Mouse (Mus musculus) thymus, adult 2 months (tissue): ENCODE measurements around the gene Scimp.

ENCODE experiments used
- CTCF ChIP-seq: fragments of 200-500 bp; IDR thresholded peaks from 2 replicates; pipeline ENCODE4 v1.5.1; 2012; ENCODE audit warnings: mild to moderate bottlenecking, control low read depth, low read length, moderate library complexity, borderline replicate concordance; ENCODE audit not compliant: control insufficient read depth, poor library complexity, insufficient read depth; ENCODE audit errors: extremely low read depth
- POLR2A ChIP-seq: fragments of 200-500 bp; IDR thresholded peaks from 2 replicates; pipeline ENCODE4 v1.6.1; 2012; ENCODE audit warnings: mild to moderate bottlenecking, low read length, control low read depth, moderate library complexity; ENCODE audit not compliant: control insufficient read depth, poor library complexity, insufficient read depth; ENCODE audit errors: extremely low read depth

DNA sequence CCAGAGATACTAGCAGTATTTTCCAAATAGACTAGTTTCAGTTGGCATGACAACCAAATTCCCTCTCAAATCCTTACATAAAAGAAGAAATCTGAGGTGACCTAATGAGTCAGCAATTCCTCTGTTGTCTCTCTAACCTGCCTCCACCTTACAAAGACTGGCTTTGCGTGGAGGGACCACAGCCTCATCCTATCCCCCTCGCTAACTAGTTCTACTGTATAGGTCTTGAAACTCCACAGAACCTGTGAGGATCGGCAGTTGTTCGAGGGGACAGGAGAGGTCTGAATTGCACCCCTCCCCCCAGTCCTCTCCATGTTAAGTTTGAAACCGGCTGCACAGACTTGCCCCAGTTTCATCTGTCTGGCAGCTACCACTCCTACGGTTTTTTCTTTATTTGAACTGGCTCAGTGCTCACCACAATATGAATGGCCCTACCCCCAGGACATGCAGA is 23.0 kb upstream of the Scimp start:
- TF ChIP-seq CTCF (no peak), POLR2A (no peak)
